Mouse (Mus musculus): ENCODE results near the gene Rhox3e.
"Not testable (repeated sequence)": the region's sequence is repeated elsewhere in the genome, so short reads cannot be mapped to it uniquely, and the experiment has no call there.

Gene Rhox3e

DNA sequence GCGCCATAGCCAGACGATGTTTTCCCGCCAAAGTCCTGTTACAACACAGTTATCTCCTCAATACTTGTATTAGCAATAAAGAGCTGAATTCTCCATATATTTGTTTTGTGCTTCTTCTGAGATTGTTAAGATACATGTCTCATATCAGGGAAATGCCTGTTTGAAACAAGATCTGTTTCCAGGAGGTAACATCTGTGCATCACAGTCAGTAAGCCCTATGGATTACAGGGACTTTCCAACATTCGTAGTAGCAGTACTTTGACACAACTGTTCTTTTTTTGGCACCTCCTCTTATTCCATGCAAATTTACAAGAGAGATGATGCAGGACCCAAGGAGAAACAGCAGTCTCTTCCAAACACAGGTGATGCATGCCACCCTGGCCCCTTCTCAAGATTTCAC lies at the start of gene Rhox3e:
Gene Rhox3e (plus strand): TSS at position 301 of the 400 bp plus-strand sequence.
- not testable (repeated sequence) for DNase-seq (ENCODE audit: low spot score)

DNA sequence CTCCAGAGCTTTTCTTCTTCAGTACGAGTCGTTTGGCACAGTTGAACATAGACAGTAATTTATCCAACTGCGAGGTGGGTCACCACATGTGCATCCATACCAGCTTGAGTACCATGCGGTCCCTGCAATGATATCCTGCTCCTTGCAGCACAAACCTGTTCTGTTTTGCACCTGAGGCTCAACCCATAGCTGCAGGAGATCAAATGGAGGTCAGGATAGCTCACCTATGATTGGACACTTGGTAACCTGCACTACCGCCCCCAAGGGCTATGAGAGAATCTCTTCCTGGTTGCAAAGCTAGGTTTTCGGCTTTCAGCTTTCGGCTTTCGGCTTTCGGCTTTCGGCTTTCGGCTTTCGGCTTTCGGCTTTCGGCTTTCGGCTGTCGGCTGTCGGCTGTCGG lies 27.8 kb upstream of the Rhox3e start, which contains the start of gene Rhox4d:
Gene Rhox4d (plus strand): TSS at position 301 of the 400 bp plus-strand sequence.
- DNase-seq (ENCODE audit: low spot score) = not testable (repeated sequence)

DNA sequence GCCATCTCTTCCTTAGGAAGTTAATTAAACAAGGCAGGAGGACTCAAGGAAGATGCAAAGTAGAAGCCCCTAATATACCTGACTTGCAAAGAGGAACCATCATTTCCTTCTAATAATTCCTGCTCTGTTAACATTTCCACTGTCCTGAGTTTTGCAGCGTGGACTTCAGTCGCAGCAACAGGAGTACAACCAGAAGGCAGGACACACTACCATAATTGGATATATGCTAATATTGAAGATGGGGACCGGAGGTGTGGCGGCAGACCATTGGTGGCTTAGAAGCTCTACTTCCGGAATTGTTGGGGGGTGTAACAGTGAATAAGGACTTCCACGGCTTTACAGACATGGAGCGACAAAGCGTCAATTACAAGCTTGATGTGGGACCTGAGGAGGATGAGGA lies 11.7 kb upstream of the Rhox3e start, which contains the start of gene Rhox2e:
Gene Rhox2e (plus strand): TSS at position 301 of the 400 bp plus-strand sequence.
- not testable (repeated sequence) for DNase-seq (ENCODE audit: low spot score)

DNA sequence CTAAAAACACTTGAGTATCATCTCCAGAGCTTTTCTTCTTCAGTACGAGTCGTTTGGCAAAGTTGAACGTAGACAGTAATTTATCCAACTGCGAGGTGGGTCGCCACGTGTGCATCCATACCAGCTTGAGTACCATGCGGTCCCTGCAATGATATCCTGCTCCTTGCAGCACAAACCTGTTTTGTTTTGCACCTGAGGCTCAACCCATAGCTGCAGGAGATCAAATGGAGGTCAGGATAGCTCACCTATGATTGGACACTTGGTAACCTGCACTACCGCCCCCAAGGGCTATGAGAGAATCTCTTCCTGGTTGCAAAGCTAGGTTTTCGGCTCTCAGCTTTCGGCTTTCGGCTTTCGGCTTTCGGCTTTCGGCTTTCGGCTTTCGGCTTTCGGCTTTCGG lies 15.3 kb downstream of the Rhox3e start, which contains the start of gene Rhox4e:
Gene Rhox4e (plus strand): TSS at position 301 of the 400 bp plus-strand sequence.
- not testable (repeated sequence) for DNase-seq (ENCODE audit: low spot score)

DNA sequence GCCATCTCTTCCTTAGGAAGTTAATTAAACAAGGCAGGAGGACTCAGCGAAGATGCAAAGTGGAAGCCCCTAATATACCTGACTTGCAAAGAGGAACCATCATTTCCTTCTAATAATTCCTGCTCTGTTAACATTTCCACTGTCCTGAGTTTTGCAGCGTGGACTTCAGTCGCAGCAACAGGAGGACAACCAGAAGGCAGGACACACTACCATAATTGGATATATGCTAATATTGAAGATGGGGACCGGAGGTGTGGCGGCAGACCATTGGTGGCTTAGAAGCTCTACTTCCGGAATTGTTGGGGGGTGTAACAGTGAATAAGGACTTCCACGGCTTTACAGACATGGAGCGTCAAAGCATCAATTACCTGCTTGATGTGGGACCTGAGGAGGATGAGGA lies 29.3 kb downstream of the Rhox3e start, which contains the start of gene Rhox2f:
Gene Rhox2f (plus strand): TSS at position 301 of the 400 bp plus-strand sequence.
- DNase-seq (ENCODE audit: low spot score) = not testable (repeated sequence)

DNA sequence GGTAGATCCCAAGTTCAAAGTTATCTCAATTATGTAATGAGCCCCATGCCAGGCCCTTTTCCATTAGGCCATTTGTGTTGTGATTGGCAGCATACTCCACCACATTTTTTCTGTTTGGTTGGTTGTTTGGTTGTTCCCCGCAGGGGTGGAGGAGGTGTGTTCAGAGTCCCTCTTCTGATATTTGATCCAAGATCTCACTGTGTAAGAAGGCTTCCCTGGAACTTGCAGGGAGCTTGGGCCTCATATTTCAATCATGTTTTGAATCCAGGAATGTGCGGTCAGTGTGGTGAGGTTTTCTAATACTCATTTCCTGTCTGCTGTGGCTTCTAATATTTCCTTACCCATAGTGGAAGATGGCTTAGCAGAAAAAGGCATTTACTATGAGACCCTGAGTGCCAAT lies 30.8 kb downstream of the Rhox3e start:
- not testable (repeated sequence) for DNase-seq (ENCODE audit: low spot score)

DNA sequence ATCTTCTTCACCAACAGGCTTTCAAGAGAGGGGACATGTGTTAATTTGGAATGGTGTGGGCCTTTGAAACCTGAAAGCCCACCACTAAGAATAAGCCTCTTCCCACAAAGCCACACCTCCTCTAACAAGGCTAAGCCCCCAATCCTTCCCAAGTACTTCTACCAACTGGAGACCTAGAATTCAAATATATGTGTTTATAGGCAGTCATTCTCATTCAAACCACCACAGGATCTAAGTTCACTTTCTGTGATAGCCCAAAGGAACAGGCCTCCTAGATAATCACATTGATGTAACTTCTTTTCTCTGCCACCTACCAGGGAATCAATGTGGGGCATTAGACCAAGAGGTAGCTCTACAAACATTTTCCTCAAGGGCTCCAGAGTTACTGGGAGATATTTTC lies 38.9 kb downstream of the Rhox3e start, which contains the start of gene Rhox3f:
Gene Rhox3f (plus strand): TSS at position 301 of the 400 bp plus-strand sequence.
- not testable (repeated sequence) for DNase-seq (ENCODE audit: low spot score)

Data from yolk sac, embryonic 10.5 days (tissue).